Mouse (Mus musculus) small intestine, adult 2 months (tissue): Measurements from ENCODE around the gene Mgrn1. TPM values are rescaled to one million over a fixed set of nuclear protein-coding genes. Genes with fewer than 3 reads are reported as not detected.

Experiments used
- H3K27ac ChIP-seq: fragments of 200-500 bp; 2 replicates; pipeline ENCODE4 v1.5.1; 2012; ENCODE audit warnings: low read depth, low read length, control low read depth, inconsistent platforms; ENCODE audit not compliant: insufficient read depth
- H3K27me3 ChIP-seq: fragments of 200-500 bp; 2 replicates; pipeline ENCODE4 v1.6.1; 2012; ENCODE audit warnings: mild to moderate bottlenecking, moderate library complexity, low read length, inconsistent platforms; ENCODE audit not compliant: control insufficient read depth, insufficient read depth
- H3K36me3 ChIP-seq: fragments of 200-500 bp; 2 replicates; pipeline ENCODE4 v1.6.1; 2012; ENCODE audit warnings: mild to moderate bottlenecking, low read length, control low read depth, inconsistent platforms; ENCODE audit not compliant: control insufficient read depth, insufficient read depth
- H3K4me1 ChIP-seq: fragments of 200-500 bp; 2 replicates; pipeline ENCODE4 v1.6.1; 2012; ENCODE audit warnings: low read length, inconsistent platforms, mixed read lengths; ENCODE audit not compliant: control insufficient read depth, insufficient read depth, insufficient read length
- H3K4me3 ChIP-seq: fragments of 200-500 bp; 2 replicates; pipeline ENCODE4 v1.5.1; 2012; ENCODE audit warnings: low read depth, mild to moderate bottlenecking, control low read depth, inconsistent platforms, low read length, moderate library complexity
- CTCF ChIP-seq: fragments of 200-500 bp; IDR thresholded peaks from 2 replicates; pipeline ENCODE4 v1.5.1; 2012; ENCODE audit warnings: low read depth, mild to moderate bottlenecking, control low read depth, inconsistent platforms, low read length, moderate library complexity, mixed read lengths; ENCODE audit not compliant: insufficient replicate concordance, insufficient read length; ENCODE audit errors: extremely low read depth
- POLR2A ChIP-seq: fragments of 200-500 bp; IDR thresholded peaks from 2 replicates; pipeline ENCODE4 v1.6.1; 2012; ENCODE audit warnings: low read depth, mild to moderate bottlenecking, control low read depth, inconsistent platforms, low read length, moderate library complexity
- WGBS: fragments of 180-500 bp; shearing (Covaris S2); methylation state at CpG from one replicate; pipeline ENCODE4 v1.1.7; 2018; 5-methylcytosine and 5-hydroxymethylcytosine counted together
- polyA plus RNA-seq: library from polyadenylated mRNA; depleted of rRNA; stranded (reverse); fragments of >200 nt; gene quantifications from 2 replicates; pipeline ENCODE4 v1.2.3, GENCODE M21; 2012

Gene Mgrn1
- polyA plus RNA-seq, 1 experiment = 164 TPM

DNA sequence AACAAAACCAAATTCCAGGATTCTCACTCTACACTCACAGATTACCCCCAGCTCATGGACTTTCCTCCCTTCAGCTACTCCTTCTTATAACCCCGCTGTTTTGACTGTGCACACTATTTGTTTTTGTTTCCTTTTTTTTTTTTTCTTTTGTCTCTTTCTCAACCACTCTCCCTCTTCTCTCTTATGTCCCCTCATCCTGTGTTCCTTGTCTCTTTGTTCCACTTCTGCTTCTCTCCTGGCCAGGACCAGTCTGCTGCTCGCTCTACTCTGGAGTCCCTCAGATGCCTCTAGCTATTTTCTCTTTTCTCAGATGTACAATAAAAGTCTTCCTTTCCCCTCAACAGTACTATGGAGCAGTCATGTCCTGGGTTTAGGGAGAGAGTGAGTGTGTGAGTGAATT is 16.3 kb downstream of the Mgrn1 start:
- no peak for TF ChIP-seq CTCF
- no peak for TF ChIP-seq POLR2A
- no peak overlapping the region for H3K27ac ChIP-seq
- 87% methylated on average over 2 of the region's 2 CpGs for WGBS

DNA sequence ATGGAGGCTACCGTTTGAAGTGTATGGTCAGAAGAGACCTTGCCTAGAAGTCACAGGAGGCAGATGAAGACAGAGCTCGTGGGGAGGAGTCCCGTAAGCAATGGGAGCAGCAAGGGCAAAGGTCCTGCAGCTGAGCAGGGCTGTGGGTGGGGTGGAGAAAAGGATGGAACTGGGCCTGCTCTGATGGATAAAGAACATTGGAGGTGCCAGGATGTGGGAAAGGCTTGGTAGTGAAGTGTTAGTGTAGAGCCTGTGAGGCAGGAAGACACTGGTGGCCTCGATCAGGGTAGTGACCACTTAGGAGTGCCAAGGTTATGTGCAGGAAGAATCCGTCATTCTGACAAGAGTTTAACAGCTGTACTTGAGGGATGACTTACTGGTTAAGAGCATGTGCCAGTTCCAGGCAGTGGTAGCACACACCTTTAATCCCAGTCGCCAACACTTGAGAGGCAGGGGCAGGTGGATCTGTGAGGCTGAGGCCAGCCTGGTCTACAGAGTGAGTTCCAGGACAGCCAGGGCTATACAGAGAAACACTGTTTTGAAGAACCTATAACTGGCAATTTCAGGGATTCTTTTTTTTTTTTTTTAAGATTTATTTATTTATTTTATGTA is 17.5 kb downstream of the Mgrn1 start:
- TF ChIP-seq CTCF (no peak), POLR2A (no peak)
- Histone ChIP-seq H3K27ac (peak overlapping the region; percentile 19; the same call in 1 of the 2 replicates), H3K36me3 (peaks cover 9% of the 10 kb centered on the region), H3K4me1 (peaks cover 22% of the 10 kb centered on the region), H3K27me3 (no peaks in the 10 kb centered on the region), H3K4me3 (no peak overlapping the region)
- 38% methylated on average over 6 of the region's 6 CpGs for WGBS

More for the DNA sequence above, 16.3 kb downstream of the Mgrn1 start:
- H3K4me3 ChIP-seq = no peak overlapping the region
- H3K27me3 ChIP-seq = no peaks in the 10 kb centered on the region
- H3K36me3 ChIP-seq = peaks cover 6% of the 10 kb centered on the region
- peaks cover 23% of the 10 kb centered on the region for H3K4me1 ChIP-seq

DNA sequence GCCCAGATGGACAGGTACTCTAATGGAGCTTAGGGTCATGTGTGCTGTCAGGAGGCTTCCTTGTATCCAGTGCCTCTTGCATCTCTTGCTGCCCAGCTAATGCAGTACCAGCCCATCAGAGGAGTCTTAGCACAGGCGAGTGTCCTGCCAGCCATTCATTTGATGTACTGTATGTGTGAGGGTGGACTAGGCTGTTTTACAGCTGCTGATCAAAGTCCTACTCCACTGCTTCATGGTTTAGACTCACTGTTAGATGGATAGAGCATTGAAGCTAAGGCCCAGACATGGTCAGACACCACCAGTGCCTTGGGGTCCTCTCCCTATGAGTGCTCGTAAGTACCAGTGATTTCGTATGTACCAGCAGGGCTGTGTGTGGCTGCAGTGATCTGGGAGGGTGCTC is 18.8 kb downstream of the Mgrn1 start:
- H3K4me3 ChIP-seq = no peak overlapping the region
- peaks cover 16% of the 10 kb centered on the region for H3K36me3 ChIP-seq
- TF ChIP-seq POLR2A (no peak), CTCF (no peak)
- peaks cover 18% of the 10 kb centered on the region; the same call in 1 of the 2 replicates for H3K4me1 ChIP-seq
- 71% methylated on average over 3 of the region's 3 CpGs for WGBS
- no peak overlapping the region for H3K27ac ChIP-seq
- no peaks in the 10 kb centered on the region for H3K27me3 ChIP-seq

DNA sequence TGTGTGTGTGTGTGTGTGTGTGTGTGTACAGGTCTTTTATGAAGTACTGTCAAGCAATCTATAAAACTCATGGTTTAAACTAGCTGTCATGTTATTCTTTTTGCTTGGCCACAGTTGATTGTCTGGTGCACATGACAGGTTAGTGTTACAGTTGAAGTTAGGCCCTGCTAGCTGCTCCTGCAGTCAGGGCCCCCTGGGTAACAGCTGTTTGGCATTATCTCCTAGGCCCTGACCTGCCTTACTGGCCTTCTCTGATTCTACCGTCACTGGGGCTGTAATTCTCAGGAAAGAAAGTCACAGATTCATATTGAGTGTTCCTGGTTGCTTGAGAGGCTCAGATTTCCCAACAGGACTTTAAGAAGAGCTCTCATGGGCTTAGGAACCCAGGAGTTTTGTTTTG is 19.5 kb downstream of the Mgrn1 start:
- peaks cover 20% of the 10 kb centered on the region for H3K36me3 ChIP-seq
- TF ChIP-seq POLR2A (no peak), CTCF (no peak)
- no peaks in the 10 kb centered on the region for H3K27me3 ChIP-seq
- no peak overlapping the region for H3K4me3 ChIP-seq
- WGBS = 66% methylated on average over 1 of the region's 1 CpGs
- H3K27ac ChIP-seq = no peak overlapping the region; the same call in 1 of the 2 replicates
- peaks cover 18% of the 10 kb centered on the region; the same call in 1 of the 2 replicates for H3K4me1 ChIP-seq

DNA sequence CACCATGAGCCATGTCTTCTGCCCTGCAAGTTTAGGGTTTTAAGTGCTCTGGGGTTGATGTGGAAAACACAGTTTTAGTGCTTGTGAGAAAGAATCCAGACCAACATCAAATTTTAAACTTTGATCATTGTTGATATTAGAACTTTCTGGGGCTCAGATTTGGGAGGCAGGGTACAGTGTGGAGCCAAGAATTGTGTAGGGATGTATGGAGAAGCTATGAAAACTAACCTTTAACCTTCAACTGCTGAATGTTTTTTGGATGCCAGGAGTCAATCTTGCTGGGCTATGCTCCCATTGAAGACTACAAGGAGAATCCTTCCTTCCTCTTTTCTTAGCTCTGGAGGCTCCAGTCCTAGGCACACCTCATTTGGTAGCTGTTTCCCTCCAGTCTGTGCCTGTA is 20.5 kb downstream of the Mgrn1 start:
- TF ChIP-seq CTCF = no peak
- TF ChIP-seq POLR2A = no peak
- peaks cover 30% of the 10 kb centered on the region for H3K36me3 ChIP-seq

DNA sequence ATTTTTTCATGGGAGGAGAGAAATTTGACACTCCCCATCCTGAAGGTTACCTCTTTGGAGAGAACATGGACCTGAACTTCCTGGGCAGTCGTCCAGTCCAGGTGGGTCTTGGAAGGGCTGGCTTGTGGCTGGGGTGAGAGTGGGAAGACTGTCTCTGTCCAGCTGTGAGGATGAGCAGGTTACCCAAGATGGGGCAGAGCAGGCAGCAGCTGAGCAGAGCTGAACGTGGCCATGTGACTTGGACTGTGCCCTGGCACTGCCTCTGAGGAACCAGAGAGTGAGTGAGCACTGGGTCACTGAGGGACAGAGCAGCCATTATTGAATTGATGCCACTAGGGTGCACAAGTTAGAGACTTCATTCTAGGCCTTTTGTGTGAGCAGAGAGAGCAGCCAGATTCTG is 21.3 kb downstream of the Mgrn1 start:
- Histone ChIP-seq H3K27me3 (no peaks in the 10 kb centered on the region), H3K4me3 (no peak overlapping the region), H3K4me1 (peaks cover 18% of the 10 kb centered on the region; the same call in 1 of the 2 replicates), H3K27ac (no peak overlapping the region), H3K36me3 (peaks cover 37% of the 10 kb centered on the region)
- WGBS = 62% methylated on average over 2 of the region's 2 CpGs
- TF ChIP-seq POLR2A (no peak), CTCF (no peak)

More for the DNA sequence above, 20.5 kb downstream of the Mgrn1 start:
- H3K27me3 ChIP-seq = no peaks in the 10 kb centered on the region
- H3K4me3 ChIP-seq = no peak overlapping the region
- no peak overlapping the region for H3K27ac ChIP-seq
- H3K4me1 ChIP-seq = peaks cover 18% of the 10 kb centered on the region; the same call in 1 of the 2 replicates

DNA sequence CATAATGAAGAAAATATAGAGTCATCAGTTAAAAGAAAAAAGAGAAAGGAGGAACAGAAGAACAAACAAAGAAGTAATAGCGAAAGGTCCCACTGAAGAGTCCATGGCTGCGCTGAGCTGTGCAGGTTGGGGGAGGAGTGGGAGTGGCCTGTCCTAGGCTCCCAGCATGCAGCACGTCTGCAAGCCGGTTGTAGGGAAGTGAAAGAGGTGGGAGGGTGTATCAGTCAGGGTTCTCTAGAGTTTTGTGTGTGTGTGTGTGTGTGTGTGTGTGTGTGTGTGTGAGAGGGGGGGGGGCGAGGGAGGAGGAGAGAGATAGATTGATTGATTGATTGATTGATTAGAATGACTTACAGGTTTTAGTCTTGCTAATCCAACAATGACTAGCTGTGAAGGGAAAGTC is 21.9 kb downstream of the Mgrn1 start:
- no peaks in the 10 kb centered on the region for H3K27me3 ChIP-seq
- H3K4me3 ChIP-seq = no peak overlapping the region
- no peak overlapping the region for H3K27ac ChIP-seq
- peaks cover 41% of the 10 kb centered on the region for H3K36me3 ChIP-seq
- peaks cover 18% of the 10 kb centered on the region; the same call in 1 of the 2 replicates for H3K4me1 ChIP-seq
- TF ChIP-seq CTCF (no peak), POLR2A (no peak)
- 87% methylated on average over 5 of the region's 5 CpGs for WGBS
